Mouse (Mus musculus) thymus, postnatal 4 days (tissue): ENCODE measurements around the gene Amy2a4.
"Not testable (repeated sequence)": the region's sequence is repeated elsewhere in the genome, so short reads cannot be mapped to it uniquely, and the experiment has no call there.

Experiments used
- DNase-seq: peaks from one replicate; pipeline ENCODE4 v3.0.0; 2021

Gene Amy2a4

GRCm38 (mm10) chr3:113291349-113291748 is at the start of gene Amy2a4:
TSS of gene Amy2a4 (minus strand) at chr3:113291449.
- not testable (repeated sequence) for DNase-seq

- DNase-seq = not testable (repeated sequence)
These were observed 32.7 kb upstream of the Amy2a4 start, which contains the start of gene Amy2a3 for GRCm38 (mm10) chr3:113323952-113324351. TSS of gene Amy2a3 (minus strand) at chr3:113324052.

- DNase-seq = not testable (repeated sequence)
These were observed 21.7 kb upstream of the Amy2a4 start for GRCm38 (mm10) chr3:113312937-113313336.

- DNase-seq = not testable (repeated sequence)
These were observed 11.0 kb downstream of the Amy2a4 start for GRCm38 (mm10) chr3:113280285-113280684.

- not testable (repeated sequence) for DNase-seq
These were observed 11.7 kb downstream of the Amy2a4 start for GRCm38 (mm10) chr3:113279586-113279985.

GRCm38 (mm10) chr3:113258737-113259136 is 32.5 kb downstream of the Amy2a4 start, which contains the start of gene Amy2a5:
TSS of gene Amy2a5 (minus strand) at chr3:113258837.
- DNase-seq = not testable (repeated sequence)
